Mouse (Mus musculus) brain, adult 2 months (tissue): ENCODE data around the gene Mapkap1.
"Not testable (repeated sequence)": the region's sequence is repeated elsewhere in the genome, so short reads cannot be mapped to it uniquely, and the experiment has no call there.

Source experiments
- DNase-seq: peaks from one replicate; pipeline ENCODE4 v3.0.0; 2011; ENCODE audit warnings: low read depth, low spot score

Mapkap1 gene

GRCm38 (mm10) chr2:34431701-34432372, 25.3 kb downstream of the Mapkap1 start:
- DNase-seq: no peak

DNA sequence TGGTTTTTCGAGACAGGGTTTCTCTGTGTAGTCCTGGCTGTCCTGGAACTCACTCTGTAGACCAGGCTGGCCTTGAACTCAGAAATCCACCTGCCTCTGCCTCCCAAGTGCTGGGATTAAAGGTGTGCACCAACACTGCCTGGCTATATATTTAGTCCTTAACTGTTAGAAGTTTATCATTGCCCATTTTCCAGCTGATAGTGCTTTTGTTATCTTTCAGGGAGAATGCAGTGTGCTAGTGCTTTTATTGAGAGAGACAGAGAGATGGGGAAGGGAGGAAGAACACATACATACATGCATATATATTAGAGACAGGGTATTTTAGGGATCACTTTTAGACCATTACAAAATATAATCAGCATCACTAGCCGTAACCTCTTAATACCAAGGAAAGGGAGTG, 26.3 kb downstream of the Mapkap1 start:
- not testable (repeated sequence) for DNase-seq

- no peak for DNase-seq
Measured at GRCm38 (mm10) chr2:34436321-34436720, 29.8 kb downstream of the Mapkap1 start.

- no peak for DNase-seq
Measured at GRCm38 (mm10) chr2:34448756-34449155, 42.2 kb downstream of the Mapkap1 start.

DNA sequence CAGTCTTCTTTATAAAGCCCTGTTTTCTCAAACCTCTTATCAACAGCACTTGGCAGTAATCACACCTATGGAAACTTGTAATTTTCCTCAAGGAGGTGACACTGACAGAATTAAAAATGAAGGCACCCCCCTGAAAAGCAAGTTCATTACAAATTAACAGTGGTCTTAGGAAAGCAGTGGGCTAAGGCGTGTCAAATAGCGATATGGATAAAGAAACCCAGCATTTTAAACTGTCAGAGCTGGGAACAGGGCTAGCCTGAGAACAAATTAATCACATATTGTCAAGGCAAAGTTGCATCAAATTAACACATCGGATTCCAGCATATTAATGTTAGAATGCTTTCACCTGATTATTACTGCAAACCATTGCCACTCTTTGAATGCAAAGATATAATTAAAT, 55.9 kb downstream of the Mapkap1 start:
- peak; percentile 72 for DNase-seq

- peak; percentile 27 for DNase-seq
Measured at GRCm38 (mm10) chr2:34468559-34469141, 62.1 kb downstream of the Mapkap1 start.

- DNase-seq: no peak
Measured at GRCm38 (mm10) chr2:34469324-34469723, 62.8 kb downstream of the Mapkap1 start.

- peak; percentile 76 for DNase-seq
Measured at GRCm38 (mm10) chr2:34473775-34474174, 67.2 kb downstream of the Mapkap1 start.

GRCm38 (mm10) chr2:34481401-34481800, 74.8 kb downstream of the Mapkap1 start:
- DNase-seq: no peak

GRCm38 (mm10) chr2:34482102-34482501, 75.5 kb downstream of the Mapkap1 start:
- no peak for DNase-seq

DNA sequence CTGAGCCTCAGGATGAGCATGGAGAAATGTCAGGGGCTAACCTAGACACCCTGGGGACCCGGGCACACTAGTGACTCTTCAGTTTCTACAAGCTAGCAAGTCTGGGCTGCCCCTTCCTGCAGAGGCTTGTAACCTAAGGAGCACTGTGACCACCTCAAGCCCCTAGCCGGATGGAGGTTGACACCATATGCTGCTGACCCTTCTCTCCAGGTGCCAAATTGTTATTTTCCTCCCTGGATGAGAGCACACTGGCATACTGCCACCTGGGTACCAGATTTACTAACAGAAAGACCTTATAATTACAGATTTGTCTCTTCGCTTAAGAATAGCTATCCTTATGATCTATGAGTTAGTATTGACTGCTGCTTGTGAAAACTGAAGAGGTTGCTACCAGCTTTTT, 76.0 kb downstream of the Mapkap1 start:
- peak; percentile 36 for DNase-seq

DNA sequence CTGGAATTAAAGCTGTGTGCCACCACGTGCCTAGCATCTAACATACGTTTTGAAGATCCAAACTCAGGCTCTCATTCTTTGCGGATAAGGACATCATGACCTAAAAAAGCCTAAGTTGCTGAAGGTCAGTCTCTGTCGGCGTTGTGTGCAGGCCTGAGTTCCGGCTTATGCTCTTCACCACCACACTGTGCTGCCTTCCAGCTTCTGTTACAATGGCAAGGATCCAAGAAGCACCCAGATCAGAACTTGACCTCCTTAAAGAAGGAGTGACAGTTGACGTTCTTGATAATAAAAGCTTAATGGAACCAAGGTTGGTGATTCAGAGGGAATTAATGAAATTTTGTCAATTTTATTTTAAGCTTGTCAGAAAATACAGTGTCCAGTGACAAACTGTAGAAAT, 80.7 kb downstream of the Mapkap1 start:
- peak; percentile 76 for DNase-seq

DNA sequence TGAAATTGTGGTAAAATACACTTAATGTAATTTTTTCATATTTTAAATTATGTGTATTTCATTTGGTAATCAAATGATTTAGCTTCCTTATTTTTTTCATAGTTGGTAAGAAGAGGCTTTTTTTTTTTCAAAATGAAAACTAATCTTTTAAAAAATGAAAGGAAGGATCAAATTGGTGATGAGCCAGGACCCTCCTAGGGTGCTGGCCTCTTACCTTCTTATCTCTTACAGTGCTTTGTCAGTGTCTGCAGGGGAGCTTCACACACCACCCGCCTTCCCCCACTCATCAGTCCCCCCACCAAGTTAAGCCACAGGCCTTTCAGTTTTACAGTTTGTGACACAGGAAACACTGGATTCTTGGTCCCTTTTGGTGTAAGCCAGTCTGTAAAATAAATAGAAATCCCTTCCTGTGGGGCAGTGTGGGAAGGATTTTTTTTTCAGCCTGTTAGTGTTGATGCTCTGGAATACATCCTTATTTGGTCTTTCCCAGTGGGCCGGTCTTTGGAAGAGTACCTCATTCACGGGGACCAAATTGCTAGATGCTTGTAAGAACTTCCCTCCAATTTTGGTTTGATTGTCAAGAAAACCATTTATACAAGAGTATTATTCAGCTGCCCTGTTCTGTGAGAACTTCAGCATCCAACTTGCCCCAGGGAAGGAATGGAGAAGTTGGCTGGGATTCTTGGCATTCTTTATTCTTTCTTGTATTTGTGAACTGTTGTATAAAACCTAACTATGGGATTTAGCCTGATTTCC, 97.6 kb downstream of the Mapkap1 start:
- no peak for DNase-seq

DNA sequence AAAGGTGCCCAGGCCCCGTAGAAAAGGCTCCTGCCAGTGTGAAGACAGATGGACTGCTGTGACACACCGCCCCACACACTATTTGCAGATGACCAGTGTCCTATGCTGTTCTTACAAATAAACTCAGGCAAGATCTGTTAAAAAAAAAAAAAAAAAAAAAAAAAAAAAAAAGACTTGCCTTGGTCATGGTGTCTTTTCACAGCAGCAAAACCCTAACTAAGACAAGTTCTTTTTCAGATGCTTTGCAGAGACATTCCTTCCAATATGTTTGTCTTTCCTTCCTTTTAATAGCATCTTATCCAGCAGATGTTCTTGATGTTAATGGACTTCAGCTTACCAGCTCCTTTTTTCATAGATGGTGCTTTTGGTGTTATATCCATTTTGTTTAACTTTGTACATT, 99.6 kb downstream of the Mapkap1 start:
- not testable (repeated sequence) for DNase-seq

GRCm38 (mm10) chr2:34509856-34510255, 103.3 kb downstream of the Mapkap1 start:
- peak; percentile 57 for DNase-seq

GRCm38 (mm10) chr2:34515263-34515662, 108.7 kb downstream of the Mapkap1 start:
- no peak for DNase-seq

DNA sequence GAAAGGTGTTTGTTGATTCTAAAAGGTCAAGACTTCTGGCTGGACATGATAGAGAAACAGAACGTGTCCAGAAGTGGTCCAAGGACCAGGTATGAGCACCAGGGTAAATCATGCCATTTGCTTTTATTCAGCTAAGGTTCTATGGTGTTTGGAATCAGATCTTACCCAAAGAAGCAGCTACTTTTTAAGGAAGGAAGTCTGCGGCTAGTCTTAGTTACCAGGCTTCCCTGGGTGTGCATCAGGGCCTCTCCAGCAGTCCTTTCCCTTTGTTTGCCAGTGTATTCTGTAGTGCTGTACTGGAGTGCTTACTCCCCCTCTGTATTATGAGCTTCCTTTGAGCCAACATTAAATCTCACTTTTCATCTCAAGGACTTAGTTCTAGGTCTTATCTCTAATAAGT, 111.5 kb downstream of the Mapkap1 start:
- no peak for DNase-seq

DNA sequence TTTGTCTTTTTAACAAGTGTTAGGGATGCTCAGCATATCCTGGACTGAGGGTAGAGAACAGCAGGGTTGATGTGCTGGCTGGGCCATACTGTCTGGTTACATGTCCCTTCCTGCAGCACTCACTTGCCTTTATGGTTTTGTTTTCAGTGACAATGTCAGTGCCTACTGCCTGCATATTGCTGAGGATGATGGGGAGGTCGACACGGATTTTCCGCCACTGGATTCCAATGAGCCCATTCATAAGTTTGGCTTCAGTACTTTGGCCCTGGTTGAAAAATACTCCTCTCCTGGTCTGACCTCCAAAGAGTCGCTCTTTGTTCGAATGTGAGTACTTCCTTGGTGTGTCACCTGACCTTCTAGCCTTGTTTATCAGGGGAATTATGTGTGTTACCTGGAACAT, 112.0 kb downstream of the Mapkap1 start:
- no peak for DNase-seq

DNA sequence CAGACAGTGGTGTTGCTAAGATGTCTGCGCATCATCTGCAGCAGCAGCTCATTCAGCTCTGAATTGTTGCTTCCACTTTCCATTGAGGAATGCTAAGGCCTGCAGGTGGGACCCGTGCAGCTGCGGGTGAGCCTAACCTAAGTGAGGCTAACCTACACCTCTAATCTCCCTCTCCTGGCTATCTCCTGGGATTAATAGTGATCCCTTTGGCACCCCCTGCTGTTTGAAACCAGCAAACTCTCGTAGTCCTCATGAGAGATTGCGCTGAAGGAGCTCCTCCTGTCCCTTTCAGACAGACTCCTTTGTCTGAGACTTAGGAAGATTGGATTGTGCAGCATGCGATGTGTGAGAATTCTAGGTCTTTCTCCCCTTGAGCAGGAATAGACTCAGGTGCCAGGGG, 113.0 kb downstream of the Mapkap1 start:
- DNase-seq: peak; percentile 75

DNA sequence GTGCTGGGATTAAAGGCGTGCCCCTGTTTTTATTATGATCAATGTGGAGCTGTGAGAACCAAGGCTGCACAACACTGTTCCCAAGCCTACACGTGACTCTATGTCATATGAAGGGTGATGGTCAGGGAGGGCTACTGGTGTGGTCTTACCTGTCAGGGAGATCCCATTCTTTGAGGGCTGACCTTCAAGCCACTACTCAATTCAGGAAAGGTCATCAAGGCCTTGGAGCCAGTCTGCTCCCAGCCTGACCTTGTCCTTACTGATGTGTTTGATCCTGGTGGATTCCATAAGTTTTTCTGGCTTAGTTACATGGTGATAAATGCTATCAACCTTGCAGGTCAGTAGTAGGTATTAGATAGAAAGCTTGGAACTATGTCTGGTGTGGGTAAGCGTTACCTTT, 114.8 kb downstream of the Mapkap1 start:
- no peak for DNase-seq

DNA sequence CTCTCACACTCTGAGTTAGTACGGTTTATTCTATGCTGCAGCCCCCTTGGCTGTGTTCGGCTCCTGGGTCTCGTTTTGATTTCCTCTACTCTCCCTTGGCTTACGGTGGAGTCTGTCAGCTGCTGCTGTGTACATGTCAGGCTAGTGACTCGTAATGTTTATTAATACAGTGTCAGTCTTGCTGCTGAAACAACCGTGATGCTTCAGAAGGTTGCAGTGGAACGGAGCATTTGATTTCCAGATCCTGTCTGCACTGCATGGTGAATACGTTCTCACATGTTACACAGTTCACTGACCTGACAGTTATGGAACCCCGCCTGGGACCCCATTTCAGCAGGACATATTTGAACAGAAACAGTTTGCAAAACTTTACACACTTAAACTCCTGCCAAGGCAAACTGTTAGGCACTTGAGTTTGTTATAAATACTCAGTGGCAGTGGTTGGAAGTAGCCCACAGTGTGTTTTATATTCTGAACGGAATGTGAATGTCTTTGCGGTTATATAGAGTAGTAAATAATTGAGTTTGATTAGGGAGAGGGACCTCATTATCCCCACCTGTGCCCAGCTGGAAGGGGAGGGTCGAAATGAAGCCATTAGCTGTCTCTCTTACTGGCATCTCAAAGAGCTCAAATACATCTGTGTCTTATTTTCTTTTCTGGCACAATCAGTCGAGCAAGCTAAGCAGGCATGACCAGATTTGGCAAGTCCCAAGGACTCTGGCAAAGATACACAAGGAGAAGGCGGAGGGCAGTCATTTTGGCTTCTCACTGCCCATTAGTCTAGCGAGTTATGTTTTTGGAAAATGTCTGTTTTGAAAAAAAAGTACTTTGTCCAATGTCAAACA, 120.2 kb downstream of the Mapkap1 start:
- peak; percentile 53 for DNase-seq

DNA sequence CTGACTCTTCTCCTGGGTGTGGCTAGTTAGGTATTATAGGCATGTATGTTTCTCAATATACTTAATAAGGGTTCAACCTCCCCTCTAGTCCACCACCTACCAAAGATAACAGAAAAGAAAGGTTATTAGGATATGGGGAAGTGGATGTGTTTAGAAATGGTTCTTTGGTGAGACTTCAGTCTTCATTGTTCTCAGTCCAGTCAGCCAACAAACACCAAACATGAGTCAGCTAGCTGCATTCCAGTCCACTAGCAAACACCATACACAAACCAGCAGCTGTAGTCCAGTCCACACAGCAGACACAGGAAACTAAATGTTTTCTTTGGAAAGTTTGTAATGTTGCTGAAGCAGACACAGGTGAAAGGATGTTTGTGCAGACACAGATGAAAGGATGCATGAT, 121.9 kb downstream of the Mapkap1 start:
- no peak for DNase-seq
